Mouse (Mus musculus) lung, postnatal 10 days (tissue): ENCODE data around the gene B3galnt2.
A peak's percentile ranks its signal among the peaks of the same experiment; 100 is the strongest.
"Not testable (repeated sequence)": the region's sequence is repeated elsewhere in the genome, so short reads cannot be mapped to it uniquely, and the experiment has no call there.

Experiments
- DNase-seq: peaks from one replicate; pipeline ENCODE4 v3.0.0; 2021

B3galnt2 gene

GRCm38 (mm10) chr13:14011454-14011995 is 57.3 kb downstream of the B3galnt2 start:
- DNase-seq: no peak

GRCm38 (mm10) chr13:14014001-14014400 is 59.7 kb downstream of the B3galnt2 start:
- DNase-seq: no peak

- DNase-seq: no peak
These were observed 60.3 kb downstream of the B3galnt2 start for GRCm38 (mm10) chr13:14014540-14014939.

GRCm38 (mm10) chr13:14015609-14016008 is 61.3 kb downstream of the B3galnt2 start:
- DNase-seq: no peak

- no peak for DNase-seq
These were observed 64.0 kb downstream of the B3galnt2 start for GRCm38 (mm10) chr13:14018283-14018682.

GRCm38 (mm10) chr13:14018852-14019251 is 64.6 kb downstream of the B3galnt2 start:
- no peak for DNase-seq

GRCm38 (mm10) chr13:14021417-14021816 is 67.1 kb downstream of the B3galnt2 start:
- DNase-seq: not testable (repeated sequence)

GRCm38 (mm10) chr13:14025554-14025953 is 71.3 kb downstream of the B3galnt2 start:
- DNase-seq: no peak

GRCm38 (mm10) chr13:14026154-14026820 is 72.0 kb downstream of the B3galnt2 start:
- no peak for DNase-seq

GRCm38 (mm10) chr13:14033309-14034072 is 79.2 kb downstream of the B3galnt2 start:
- DNase-seq: no peak

- no peak for DNase-seq
These were observed 79.7 kb downstream of the B3galnt2 start for GRCm38 (mm10) chr13:14034073-14034348.

- not testable (repeated sequence) for DNase-seq
These were observed 81.1 kb downstream of the B3galnt2 start for GRCm38 (mm10) chr13:14035352-14035751.

- DNase-seq: no peak
These were observed 81.8 kb downstream of the B3galnt2 start for GRCm38 (mm10) chr13:14035875-14036630.

- no peak for DNase-seq
These were observed 84.6 kb downstream of the B3galnt2 start for GRCm38 (mm10) chr13:14038911-14039291.

GRCm38 (mm10) chr13:14039292-14039965 is 85.2 kb downstream of the B3galnt2 start, which contains the start of gene Tbce:
Tbce (minus strand) TSS chr13:14039638.
- DNase-seq: peak; percentile 93

- DNase-seq: no peak
These were observed 85.9 kb downstream of the B3galnt2 start for GRCm38 (mm10) chr13:14040186-14040585.

- DNase-seq: no peak
These were observed 89.6 kb downstream of the B3galnt2 start for GRCm38 (mm10) chr13:14043851-14044250.

GRCm38 (mm10) chr13:14044521-14044920 is 90.3 kb downstream of the B3galnt2 start:
- no peak for DNase-seq
